Mouse (Mus musculus): ENCODE results near the gene Camk2g.

The Camk2g gene

GRCm38 (mm10) chr14:20784708-20785107, 9.2 kb downstream of the Camk2g start:
- DNase-seq = no peak

DNA sequence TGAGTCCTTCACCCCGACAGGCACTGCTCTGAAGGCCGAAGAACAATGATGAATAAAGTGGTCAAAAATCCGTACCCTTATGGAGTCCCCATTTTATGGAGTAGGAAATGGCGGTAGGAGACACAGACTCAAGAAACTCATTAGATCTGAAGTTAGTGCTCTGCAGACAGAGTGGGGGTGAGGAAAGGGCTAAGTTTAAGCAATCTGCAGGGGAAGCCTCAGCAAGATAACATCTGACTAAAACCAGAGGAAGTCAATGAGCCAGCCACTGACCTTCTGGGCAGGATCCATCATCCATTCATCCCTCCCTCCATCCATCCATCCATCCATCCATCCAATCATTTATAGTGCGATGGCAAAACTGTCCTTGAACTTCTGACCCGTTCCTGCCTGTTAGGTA, 10.4 kb downstream of the Camk2g start:
- DNase-seq = no peak

DNA sequence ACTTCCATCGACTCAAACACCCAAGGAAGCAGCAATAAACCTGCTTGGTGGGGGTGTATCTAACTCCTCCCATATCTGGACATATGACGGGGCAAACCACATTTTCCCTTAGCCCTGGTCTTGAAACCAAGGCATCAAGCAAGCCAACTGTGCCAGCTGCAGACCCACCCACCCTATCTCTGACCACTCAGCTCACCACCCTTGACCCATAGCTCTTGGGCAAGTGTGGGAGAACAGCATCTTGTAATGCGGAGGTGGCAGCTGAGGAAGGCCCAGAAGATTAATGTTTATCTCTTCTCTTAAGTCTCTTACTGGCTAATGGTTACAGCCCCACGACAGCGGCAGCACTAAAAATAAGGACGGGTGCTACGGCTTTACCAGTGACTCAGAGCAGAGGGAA, 11.0 kb downstream of the Camk2g start:
- DNase-seq = no peak

DNA sequence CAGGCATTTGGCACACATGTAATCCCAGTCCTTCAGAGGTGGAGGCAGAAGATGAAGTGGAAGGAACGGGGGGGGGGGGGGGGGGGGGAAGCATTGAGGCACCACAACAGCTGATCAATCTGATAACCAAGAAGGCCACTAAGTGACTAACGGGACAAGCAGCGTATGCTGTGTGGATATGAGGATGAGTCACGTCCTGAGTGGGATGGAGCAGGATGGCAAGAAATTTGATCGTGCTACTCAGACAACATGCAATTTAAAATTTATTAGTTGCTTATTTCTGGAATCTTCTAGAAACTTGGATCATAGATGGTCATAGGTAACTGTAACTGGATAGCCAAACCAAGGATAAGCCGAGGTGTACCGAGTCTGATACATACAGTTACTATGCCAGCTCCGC, 13.7 kb downstream of the Camk2g start:
- DNase-seq = no peak

GRCm38 (mm10) chr14:20778496-20778895, 15.4 kb downstream of the Camk2g start:
- DNase-seq = no peak

DNA sequence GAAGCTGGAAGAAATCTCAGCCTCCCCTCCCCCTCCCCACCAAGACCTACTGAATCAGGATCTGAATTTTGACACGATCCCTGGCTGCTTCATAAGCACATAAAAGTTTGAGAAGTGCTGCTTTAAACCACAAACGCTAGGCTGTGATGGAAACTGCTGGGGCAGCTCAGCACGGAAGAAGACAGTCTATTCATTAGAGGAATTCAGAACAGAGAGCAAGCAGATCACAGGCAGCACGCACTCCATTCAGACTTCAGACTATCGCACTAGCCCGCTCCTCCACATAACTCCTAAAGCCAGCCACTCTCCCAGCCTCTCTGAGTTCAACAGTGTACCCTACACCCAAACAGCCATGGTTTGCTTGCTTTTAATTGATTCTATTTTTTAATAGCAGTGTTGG, 18.2 kb downstream of the Camk2g start:
- no peak for DNase-seq

- peak; percentile 77 to 89 for DNase-seq
These were observed 20.5 kb downstream of the Camk2g start for GRCm38 (mm10) chr14:20773410-20773809.

- no peak for DNase-seq
These were observed 21.1 kb downstream of the Camk2g start for GRCm38 (mm10) chr14:20772808-20773207.

DNA sequence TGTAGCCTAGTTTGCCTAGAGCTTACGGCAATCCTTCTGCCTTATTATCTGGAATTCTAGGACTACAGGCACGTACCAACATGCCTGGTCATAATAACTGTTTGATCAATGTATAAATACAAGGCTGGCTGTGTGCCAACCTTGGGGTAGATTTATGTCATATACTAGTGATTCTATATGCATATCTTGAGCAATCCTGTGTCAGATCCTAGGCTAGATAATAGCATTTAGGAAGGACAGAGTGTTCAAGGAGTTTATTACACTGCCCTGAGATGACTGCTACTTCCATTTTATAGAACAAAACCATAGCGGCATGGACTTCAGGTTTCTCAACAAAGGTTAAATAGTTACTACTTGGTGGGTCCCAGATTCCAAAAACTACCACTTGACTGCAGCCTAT, 21.9 kb downstream of the Camk2g start:
- DNase-seq = no peak

- DNase-seq = no peak
These were observed 25.3 kb downstream of the Camk2g start for GRCm38 (mm10) chr14:20768581-20768980.

- no peak for DNase-seq
These were observed 26.0 kb downstream of the Camk2g start for GRCm38 (mm10) chr14:20767936-20768335.

DNA sequence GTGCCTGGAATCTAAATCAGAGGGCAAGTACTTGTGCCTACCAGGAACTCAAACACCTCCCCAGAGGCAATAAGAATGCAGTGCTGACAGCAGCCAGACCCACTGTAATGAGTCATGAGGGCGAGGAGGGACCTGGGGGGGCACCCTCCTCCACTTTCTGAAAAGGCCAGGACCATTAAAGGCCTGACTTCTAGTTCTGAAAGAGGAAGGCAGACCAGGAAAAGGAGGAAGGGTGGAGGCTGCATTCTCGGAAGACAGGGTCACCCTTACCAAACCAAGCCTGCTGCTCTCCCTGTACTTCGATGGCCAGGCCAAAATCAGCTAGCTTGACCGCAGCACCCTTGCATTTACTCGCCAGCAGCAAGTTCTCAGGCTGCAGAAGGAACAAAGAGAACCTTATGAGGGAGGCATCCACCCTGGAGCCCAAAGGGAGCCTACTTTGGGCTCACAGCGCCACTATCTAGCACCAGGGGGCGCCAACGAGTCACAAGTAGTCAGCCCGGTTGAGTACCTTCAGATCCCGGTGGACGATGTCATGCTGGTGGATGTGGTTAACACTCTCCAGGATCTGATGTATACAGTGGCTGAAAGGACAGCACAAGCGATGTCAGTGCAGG, 28.1 kb downstream of the Camk2g start:
- DNase-seq = peak; percentile 85 to 96

DNA sequence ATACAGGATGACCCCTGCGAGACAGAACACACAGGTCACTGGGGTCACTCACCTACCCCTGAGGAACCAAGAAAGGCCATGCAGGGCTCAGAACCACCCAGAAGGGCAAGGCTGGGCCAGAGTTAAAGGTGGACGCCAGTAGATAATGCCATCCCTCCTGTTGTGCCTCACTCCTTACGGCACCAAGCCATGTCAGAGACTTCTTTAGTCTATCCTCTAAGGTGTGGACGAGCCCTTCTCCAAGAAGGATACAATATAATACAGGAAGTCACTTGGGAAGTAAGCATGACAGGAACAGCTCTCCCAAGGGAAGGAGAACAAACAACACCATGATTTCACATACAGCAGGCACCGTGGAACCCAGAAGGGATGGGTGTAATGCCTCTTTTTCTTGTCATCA, 28.9 kb downstream of the Camk2g start:
- DNase-seq = no peak

- DNase-seq = no peak
These were observed 35.0 kb downstream of the Camk2g start for GRCm38 (mm10) chr14:20758768-20759435.

DNA sequence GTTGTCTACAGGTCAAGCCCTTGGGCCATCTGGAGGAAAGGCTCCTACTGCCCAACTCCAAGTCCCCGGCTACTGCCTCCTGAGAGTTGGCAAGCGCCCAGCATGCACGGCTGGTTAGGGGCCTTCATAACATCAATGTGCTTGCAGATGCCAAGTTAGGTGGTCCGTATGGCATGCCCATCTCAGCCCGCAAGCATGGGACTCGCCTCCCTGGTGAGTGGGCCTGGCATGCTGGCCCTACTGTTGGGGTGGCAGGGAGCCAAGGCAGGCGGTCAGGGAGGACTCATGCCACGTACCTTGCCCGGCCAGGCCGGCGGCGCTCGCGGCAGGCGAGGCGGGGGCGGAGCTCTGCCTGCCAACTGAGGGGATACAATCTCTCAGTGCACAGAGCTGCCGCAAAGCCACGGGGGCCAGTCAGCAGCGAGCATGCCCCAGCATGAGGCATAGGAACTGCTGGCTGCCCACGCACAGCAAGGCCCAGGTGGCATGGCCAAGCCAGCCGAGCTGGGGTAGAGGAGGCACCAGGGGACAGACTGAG, 36.4 kb downstream of the Camk2g start:
- DNase-seq = peak; percentile 49 to 71

- DNase-seq = no peak
These were observed 40.1 kb downstream of the Camk2g start for GRCm38 (mm10) chr14:20753792-20754191.

DNA sequence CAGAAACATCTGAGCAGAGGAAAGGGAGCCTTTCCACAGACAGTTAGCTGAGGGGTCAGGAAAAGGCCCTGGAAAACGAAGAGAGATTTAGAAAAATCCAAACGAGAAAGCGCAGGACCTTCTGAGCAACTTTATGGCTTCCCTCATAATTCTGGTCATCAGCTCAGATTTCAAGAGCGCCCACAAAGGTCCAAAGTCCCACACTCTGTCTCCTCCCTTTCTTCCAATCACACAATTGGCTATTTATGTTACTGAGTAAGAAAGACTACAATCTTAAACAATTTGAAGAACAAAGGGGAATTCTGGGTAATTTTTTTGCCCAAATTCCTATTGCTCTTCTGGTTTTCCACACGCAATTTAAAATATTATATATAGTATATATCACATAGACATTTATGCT, 43.4 kb downstream of the Camk2g start:
- DNase-seq = no peak

- no peak for DNase-seq
These were observed 44.3 kb downstream of the Camk2g start for GRCm38 (mm10) chr14:20749494-20750051.

GRCm38 (mm10) chr14:20748388-20748787, 45.5 kb downstream of the Camk2g start:
- no peak for DNase-seq

GRCm38 (mm10) chr14:20746935-20747334, 47.0 kb downstream of the Camk2g start:
- DNase-seq = no peak

- peak; percentile 65 to 72 for DNase-seq
These were observed 50.3 kb downstream of the Camk2g start for GRCm38 (mm10) chr14:20743614-20744013.

DNA sequence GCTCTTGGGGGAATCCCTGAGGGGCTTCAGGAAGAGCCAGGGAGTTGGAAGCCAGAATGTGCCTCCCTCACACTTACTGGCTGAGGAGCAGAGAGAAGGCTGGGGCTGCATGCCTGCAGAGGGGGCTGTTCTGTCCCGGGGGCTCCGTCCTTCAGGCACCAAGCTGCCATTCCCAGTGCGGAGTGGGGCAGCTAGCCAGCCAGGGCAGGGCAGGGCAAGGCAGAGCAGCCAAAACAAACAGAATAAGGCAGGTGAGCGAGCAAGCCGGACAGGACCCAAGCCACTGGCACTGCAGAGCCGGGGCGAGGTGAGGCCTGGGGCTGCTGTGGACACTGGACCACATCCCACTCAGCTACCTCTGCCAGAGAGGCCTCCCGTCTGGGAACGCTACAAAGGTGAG, 52.6 kb downstream of the Camk2g start:
- DNase-seq = no peak

DNA sequence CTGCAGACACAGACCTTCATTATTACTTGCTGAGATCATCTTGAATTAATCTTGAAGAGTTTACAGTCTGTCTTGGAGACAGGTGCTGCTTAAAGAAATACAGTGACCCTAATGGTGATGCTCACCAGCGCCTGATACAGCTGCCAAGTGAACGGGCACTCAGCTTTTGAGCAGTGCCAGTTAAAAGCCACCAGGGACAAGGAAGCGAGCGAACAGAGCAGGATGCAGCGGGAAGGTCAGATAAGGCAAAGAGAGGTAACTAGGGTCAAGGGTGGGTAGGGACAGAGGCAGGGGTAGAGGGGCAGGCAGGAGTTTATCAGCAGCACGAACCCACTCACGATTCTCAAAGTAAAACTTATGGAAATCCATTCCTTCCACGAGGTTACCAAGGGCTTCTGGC, 55.4 kb downstream of the Camk2g start:
- no peak for DNase-seq

DNA sequence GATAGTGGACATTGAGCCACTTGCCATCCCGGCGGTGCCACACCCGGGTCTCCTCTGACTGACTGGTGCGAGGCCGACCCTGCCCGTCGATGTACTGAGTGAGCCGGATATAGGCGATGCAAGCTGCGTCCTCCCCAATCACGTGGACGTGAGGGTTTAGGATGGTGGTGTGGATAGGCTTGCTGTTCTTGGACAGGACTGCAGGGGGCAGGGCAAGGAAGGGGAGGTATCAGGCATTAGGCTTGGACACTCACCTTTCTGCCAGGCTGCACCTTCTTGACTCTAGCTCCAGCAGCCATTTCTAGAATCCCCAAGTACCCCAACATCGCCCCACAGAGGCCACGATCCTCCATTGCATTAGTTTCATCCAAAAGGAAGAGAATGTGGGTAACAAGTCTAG, 56.6 kb downstream of the Camk2g start:
- peak; percentile 72 to 85 for DNase-seq
